Mouse (Mus musculus) ES-Bruce4 (cell line): ENCODE measurements around the gene Gnai3.

Source experiments
- CTCF ChIP-seq: IDR thresholded peaks from one replicate; pipeline ENCODE4 v1.8.1; 2011; ENCODE audit warnings: low read depth, low read length
- EP300 ChIP-seq: IDR thresholded peaks from 2 replicates; pipeline ENCODE4 v1.6.1; 2011; ENCODE audit warnings: low read depth, low read length; ENCODE audit not compliant: insufficient read depth

DNA sequence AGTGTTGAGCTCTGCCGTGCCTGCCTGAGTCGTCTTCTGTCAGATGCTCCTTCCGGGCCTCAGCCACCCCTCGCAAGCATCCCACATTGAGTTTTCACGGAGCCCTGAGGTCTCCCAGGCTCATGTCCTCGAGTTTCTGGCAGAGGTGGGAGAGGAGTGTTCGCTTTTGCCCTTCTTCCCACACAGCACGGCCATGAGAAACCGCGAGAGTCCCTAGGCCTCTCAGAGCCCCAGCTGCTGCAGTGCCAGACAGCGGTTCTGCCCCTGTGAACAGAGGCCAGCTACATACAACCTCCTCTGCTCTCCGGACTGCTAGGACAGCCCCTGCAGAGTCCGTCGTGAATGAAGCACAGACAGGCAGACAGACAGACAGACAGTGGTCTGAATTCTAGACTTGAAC is 21.6 kb upstream of the Gnai3 start:
- TF ChIP-seq CTCF: no peak
- TF ChIP-seq EP300: no peak
